Mouse (Mus musculus) gastrocnemius, postnatal 10 days (tissue): ENCODE data around the gene Dip2b. TPM values are rescaled to one million over a fixed set of nuclear protein-coding genes. Genes with fewer than 3 reads are reported as not detected.

Experiments
- DNase-seq: peaks from one replicate; pipeline ENCODE4 v3.0.0; 2021; ENCODE audit warnings: mixed read lengths
- total RNA-seq, 2 experiments: library from RNA; stranded (reverse); gene quantifications; 2 replicates each; pipeline ENCODE4 v1.2.3; 2021

The Dip2b gene
- total RNA-seq, 2 experiments from 2014 or later, result 17.5 to 19.3 TPM

- DNase-seq, result no peak
Observed at GRCm38 (mm10) chr15:100179685-100180084, 141.2 kb downstream of the Dip2b start.

GRCm38 (mm10) chr15:100180221-100180620 lies 141.8 kb downstream of the Dip2b start:
- DNase-seq, result no peak

GRCm38 (mm10) chr15:100181841-100182240 lies 143.4 kb downstream of the Dip2b start:
- DNase-seq, result no peak

- DNase-seq, result no peak
Observed at GRCm38 (mm10) chr15:100182526-100183280, 144.2 kb downstream of the Dip2b start.

GRCm38 (mm10) chr15:100183510-100183909 lies 145.0 kb downstream of the Dip2b start:
- no peak for DNase-seq

- DNase-seq, result no peak
Observed at GRCm38 (mm10) chr15:100184821-100185496, 146.5 kb downstream of the Dip2b start.

GRCm38 (mm10) chr15:100186234-100186633 lies 147.8 kb downstream of the Dip2b start:
- DNase-seq, result no peak

GRCm38 (mm10) chr15:100186882-100187672 lies 148.6 kb downstream of the Dip2b start:
- no peak for DNase-seq

GRCm38 (mm10) chr15:100188542-100188941 lies 150.1 kb downstream of the Dip2b start:
- no peak for DNase-seq

- no peak for DNase-seq
Observed at GRCm38 (mm10) chr15:100188962-100189404, 150.5 kb downstream of the Dip2b start.

GRCm38 (mm10) chr15:100190083-100190482 lies 151.6 kb downstream of the Dip2b start:
- DNase-seq, result no peak

- peak; percentile 50 for DNase-seq
Observed at GRCm38 (mm10) chr15:100198983-100199745, 160.7 kb downstream of the Dip2b start.

GRCm38 (mm10) chr15:100199790-100200189 lies 161.3 kb downstream of the Dip2b start:
- peak; percentile 22 for DNase-seq

GRCm38 (mm10) chr15:100201806-100202205 lies 163.3 kb downstream of the Dip2b start:
- DNase-seq, result no peak

GRCm38 (mm10) chr15:100202431-100203015 lies 164.1 kb downstream of the Dip2b start:
- no peak for DNase-seq

- DNase-seq, result no peak
Observed at GRCm38 (mm10) chr15:100204574-100204973, 166.1 kb downstream of the Dip2b start.

- no peak for DNase-seq
Observed at GRCm38 (mm10) chr15:100210013-100210412, 171.5 kb downstream of the Dip2b start.

GRCm38 (mm10) chr15:100213339-100213738 lies 174.9 kb downstream of the Dip2b start:
- DNase-seq, result no peak

- no peak for DNase-seq
Observed at GRCm38 (mm10) chr15:100215092-100215491, 176.6 kb downstream of the Dip2b start.

- no peak for DNase-seq
Observed at GRCm38 (mm10) chr15:100216173-100216572, 177.7 kb downstream of the Dip2b start.

GRCm38 (mm10) chr15:100218018-100218417 lies 179.6 kb downstream of the Dip2b start:
- DNase-seq, result no peak

- no peak for DNase-seq
Observed at GRCm38 (mm10) chr15:100219396-100219795, 180.9 kb downstream of the Dip2b start.
